Mouse (Mus musculus) monocyte, adult 5-6 weeks (primary cell): ENCODE measurements around the gene Mfsd4b1. TPM values are rescaled to one million over a fixed set of nuclear protein-coding genes. Genes with fewer than 3 reads are reported as not detected.
"Not testable (repeated sequence)": the region's sequence is repeated elsewhere in the genome, so short reads cannot be mapped to it uniquely, and the experiment has no call there.

Experiments used
- ATAC-seq: fragments of 153-309, 156-312 bp; replicated peaks from 2 replicates; pipeline ENCODE4 v1.8.0; 2017; ENCODE audit warnings: mild to moderate bottlenecking; ENCODE audit not compliant: low TSS enrichment, insufficient number of reproducible peaks, severe bottlenecking, poor library complexity, low FRiP score
- total RNA-seq: library from RNA; stranded (forward); fragments of 200-1000, 200-491, 200-594 nt; gene quantifications from 3 replicates; pipeline ENCODE4 v1.2.3, GENCODE M21; 2017

The Mfsd4b1 gene
- total RNA-seq, 1 experiment from 2014 or later, result not detected

DNA sequence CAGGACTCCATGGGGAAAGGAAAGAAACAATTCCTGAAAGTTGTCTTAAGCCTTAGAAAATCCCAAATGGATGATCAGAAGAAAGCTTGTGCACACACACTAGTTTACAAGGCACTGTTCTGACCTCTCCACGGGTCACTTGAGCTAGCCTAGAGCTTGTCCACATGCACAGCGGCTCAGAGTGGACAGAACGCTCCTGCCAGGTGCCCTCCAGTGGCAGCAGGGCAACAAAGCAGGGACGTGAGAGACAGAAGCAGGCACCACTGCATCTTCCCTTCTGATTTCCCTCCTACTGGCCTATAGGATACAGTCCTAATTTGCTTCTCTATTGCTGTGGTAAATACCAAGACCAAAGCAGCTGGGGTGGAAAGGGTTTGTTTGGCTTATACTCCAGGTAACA lies 16.3 kb upstream of the Mfsd4b1 start:
- no peak for ATAC-seq

DNA sequence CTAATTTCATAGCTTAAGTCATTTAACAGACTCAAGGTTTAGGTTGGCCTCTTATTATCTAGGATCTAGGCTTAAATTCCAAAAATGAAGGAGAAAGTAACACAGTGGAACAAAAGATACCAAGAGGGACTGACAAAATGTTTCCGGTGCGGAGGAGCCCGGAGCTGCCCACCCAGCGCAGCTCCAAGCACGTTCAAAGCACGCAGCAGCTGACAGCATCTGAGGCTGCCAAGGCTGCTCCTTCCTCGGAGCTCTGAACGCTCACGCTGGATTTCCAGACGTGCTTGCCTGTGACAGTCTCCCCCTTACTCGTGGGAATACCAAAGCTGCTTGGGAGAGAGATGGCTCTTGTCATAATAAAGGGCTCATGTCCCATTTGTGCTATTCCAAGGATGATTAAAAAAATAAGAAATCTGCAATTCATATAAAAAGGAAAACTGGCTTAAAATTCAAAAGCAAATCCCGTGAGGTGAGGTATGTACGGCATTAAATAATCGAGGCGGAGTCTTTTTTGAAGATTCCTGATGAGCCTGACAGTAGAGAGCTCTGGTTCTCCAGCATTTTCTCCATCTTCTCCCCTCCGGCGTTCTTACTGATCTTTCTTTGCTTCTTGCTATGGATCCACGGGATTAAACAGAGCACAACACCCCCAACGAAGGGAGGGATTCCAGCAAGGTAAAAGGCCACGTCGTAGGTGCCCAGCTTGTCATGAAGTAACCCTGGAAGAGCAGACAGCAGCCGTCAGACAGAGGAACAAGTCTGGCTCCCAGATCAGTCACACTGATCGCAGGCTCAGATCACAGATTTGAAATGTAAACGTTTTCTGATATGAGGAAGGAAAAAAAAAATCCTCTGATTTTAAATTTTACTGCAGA lies 11.9 kb upstream of the Mfsd4b1 start:
- ATAC-seq, result no peak

DNA sequence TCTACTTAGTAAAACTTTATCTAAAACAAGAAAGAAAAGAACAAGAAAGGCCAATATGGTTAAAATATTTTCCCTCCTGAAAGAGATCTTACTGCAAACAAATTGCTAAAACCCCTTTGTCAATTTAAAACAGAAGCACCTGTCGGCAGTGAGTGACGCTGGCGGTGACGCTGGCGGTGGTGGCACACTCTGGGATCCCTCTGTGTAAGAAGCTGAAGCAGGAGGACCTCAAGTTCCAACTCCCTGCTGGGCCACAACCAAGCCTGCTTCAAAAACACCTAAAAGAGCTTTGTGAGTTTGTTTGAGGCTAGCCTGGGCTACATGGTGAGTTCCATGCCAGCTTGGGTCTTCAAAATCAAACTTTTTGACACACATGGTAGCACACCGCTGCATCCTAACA lies 9.9 kb upstream of the Mfsd4b1 start:
- ATAC-seq, result no peak

DNA sequence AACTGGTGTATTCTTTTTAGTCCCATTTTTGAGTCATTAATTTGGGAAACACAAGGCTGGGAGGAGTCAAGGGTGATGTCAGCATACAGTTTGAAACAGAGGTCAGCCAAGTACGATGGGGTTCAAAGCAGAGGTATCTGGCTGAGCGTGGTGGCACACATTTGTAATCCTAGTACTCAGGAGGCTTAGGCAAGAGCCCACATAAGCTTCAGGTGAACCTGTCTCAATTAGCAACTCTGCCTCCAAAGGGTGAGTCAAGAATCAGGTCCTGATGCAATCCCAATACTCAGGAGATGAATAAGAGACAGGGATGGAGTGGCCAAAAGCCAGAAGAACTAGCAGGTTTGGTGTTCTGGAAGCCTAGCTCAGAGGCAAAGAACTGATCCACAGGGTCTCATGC lies 7.8 kb upstream of the Mfsd4b1 start:
- no peak for ATAC-seq

DNA sequence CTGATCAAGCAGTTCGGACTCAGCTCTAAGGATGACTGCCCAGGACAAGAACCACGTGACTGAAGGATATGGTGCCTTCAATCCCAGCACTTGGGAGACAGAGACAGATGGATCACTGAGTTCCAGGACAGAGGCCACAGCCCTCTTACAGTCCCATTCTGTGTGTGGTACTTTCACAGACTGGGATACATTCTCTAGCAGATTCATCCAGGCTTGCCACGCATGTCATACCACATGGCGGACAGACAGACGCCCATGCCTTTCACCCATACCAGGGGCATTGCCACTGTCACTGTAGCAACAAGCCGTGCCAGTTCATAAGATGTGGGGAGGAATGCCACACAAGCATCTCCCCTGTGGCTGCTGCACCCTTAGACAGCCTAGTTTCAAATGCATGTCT lies 5.6 kb upstream of the Mfsd4b1 start:
- no peak for ATAC-seq

DNA sequence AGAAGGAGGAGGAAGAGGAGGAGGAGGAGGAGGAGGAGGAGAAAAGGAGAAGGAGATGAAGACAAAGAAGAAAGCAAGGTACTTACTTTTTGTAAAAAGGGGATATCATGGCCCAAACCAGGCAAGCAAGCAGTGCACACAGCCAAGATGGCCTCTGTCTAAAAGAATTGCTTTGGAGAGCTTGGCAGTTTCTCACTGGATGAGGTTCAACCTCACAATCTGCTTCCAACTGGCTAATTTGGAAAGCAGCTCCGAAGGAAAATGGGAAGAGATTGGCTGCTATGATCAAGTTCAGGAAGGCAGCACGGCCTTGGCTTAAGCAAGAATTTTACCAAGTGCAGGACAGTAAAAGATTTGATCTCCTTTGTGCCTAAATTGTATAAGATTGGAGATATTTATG lies 4.5 kb upstream of the Mfsd4b1 start:
- ATAC-seq, result no peak

DNA sequence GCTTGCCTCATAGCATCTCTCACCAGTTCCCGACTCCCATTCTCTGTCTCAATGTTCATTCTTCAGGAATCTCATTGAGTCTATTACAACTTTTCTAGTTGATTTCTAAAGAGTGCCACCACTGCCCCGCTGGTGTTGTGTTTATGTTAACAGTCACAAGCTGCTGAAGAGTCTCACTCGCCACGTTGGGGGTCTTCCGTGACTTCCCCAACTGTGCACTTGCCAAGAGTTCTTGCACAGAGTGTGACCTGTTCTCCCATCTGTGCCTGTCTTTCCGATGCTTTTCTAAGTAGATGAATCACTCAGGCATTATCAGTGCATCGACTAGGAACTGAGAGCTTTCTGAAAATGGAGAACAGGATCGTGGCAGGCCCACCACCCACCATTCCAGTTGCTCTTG lies 3.0 kb upstream of the Mfsd4b1 start:
- no peak for ATAC-seq

DNA sequence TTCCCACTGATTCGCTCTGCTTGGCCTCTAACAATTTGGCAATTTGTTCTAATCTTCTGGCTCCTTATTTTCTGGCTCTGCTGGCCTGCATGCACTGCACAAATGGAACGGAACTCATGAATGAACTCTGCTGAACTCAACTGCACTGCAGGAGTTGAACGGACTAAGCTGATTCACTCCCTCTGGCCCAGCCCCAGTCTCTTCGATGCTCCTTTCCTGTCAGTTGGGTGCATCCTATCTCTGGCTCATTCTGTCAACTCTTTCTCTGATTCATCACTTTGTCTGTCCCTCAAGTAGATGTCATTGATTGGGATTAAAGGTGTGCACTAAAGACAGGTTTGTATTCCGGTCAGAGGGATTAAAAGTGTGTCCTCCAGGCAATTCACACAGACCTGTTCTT lies 1.5 kb upstream of the Mfsd4b1 start:
- no peak for ATAC-seq

DNA sequence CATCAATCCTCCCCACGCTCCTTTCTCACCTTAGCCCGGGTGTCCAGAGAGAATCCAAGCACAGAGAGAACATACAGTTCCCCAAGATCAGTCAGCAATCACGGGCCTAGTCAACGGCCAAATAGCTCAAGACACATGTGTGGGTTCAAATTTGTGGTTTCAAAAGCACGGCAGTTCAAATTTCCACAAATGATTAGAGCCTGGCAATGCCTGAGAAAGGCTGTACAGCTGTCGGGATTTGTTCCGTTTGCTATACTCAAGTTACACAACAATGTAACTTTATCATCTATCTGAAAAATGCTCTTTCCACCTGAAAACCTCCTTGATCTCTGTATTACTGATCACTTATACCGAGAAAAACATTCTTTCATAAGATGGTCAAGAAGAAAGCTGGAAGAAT lies 492 bp upstream of the Mfsd4b1 start:
- ATAC-seq, result no peak

DNA sequence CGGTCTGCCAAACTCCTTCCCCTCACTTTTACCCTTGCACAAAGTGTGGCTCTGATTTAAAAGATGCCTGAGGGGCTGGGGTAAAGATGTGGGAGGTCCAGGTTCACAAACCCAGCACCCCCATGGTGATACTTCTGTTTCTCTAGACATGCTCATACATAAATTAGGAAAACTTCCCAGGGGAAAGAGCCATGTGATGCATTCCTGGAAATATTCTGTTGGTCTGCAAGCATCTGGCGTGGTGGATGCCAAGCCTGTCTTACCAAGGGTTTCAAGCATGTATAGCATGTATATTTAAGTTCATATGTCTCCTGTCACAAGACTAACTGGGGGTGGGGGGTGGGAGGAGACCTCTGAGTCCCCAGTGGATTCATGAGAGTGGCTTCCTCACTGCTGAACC lies 4.7 kb downstream of the Mfsd4b1 start:
- no peak for ATAC-seq

DNA sequence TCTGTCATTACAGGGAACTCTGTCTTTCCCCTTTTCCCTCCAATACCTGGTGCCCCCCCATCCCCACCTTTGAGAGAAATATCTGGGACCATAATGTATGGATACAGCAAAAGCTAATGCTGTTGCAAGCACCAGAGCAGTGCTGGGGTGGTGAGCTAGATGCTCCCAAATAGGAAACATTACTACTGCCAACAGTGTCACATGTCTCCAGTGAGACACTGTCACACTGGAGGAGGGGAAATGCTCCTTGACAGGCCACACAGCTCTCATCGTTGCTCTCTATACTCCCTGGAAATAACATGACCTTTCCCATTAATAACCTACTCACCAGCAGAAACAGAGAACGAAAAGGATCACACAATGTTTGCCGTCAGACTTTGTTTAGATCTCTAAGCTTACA lies 5.6 kb downstream of the Mfsd4b1 start:
- ATAC-seq, result no peak

DNA sequence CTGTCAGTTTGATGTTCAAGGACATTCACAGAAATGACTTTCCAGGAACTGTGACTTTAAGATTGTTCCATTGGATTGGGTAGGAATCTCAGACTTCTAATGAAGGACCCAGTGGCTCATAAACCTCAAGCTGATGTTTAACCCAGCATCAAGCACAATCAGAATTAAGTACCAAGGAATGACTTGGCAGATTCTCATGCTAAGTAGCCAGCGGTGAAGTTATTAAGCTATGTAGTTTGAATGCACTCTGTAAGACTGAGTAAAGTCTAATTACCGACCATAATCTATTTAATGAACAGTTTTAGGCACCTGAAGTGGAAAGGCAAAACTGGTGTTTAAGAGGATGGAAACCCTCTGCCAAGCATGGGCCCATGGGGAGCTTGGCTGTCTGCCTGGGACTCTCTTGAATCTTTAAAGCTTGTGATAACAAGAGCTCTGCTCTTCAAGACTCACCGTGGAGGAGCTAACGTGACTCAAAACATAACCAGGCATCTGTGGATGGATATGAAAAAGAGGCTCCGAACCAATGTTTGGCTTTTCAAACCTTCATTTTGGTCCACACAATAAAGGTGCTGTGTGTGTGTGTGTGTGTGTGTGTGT lies 6.7 kb downstream of the Mfsd4b1 start:
- ATAC-seq, result no peak

DNA sequence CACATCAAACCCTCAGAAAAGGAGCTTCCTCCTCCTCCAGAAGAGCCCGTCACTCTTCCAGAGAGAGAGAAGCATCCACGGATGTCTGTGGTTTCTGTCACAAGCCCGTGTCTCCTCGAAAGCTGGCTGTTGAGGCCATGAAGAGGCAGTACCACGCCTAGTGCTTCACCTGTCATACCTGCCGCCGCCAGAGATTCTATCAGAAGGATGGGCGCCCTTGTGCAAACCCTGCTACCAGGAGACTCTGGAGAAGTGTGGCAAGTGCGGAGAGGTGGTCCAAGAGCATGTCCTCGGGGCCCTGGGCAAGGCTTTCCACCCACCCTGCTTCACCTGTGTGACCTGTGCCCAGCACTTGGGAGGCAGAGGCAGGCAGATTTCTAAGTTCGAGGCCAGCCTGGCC lies 15.5 kb downstream of the Mfsd4b1 start:
- ATAC-seq, result no peak

DNA sequence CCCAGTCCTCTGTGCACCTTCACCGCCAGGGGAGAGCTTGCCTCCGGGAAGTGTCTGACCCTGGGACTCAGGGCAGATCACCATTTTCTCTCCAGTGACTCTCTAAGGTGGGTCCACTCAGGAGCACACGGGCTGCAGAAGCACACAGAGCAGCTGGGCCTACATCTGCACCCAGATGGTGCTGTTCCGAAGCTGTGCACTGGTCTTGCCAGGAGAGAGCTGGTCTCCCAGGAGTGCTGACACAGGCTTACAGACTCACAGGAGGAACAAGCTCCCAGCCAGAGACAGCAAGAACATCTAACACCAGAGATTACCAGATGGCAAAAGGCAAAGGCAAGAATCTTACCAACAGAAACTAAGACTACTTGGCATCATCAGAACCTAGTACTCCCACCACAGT lies 16.2 kb downstream of the Mfsd4b1 start:
- ATAC-seq, result not testable (repeated sequence)

DNA sequence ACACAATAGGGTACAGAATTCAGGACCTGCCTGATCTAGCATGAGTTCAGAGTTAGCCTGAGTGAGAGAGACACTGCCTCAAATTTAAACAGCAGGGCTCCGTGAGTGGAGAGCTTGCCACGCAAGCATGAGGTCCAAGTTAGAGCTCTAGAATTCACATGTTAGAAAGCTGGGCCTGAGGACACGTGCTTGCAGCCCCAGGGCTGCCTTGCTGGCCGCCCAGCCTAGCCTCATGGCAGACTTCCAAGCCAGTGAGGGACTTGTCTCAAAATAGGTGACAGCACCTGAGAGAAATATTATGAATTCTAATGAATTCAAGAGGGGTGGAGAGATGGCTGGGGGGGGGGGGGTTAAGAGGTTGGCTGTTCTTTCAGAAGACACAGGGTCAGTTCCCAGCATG lies 17.1 kb downstream of the Mfsd4b1 start:
- ATAC-seq, result no peak

DNA sequence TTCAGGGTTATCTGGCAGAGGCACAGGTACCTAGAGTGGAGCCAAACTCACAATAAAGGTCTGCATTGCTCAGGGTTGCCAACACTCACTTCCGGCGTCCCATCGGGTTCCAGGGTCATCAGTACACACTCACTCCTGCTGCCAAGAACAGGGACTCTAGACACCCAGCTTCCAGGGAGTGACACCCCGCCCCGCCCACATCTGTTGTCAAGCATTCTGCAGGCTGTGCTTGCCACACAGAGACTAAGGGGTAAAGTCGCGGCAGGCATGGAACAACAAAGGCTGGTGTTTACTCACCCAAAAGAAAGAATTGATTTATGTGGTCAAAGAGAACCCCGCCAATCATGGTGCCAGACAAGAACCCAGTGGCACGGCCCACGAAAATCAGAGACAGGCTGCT lies 18.1 kb downstream of the Mfsd4b1 start:
- no peak for ATAC-seq

DNA sequence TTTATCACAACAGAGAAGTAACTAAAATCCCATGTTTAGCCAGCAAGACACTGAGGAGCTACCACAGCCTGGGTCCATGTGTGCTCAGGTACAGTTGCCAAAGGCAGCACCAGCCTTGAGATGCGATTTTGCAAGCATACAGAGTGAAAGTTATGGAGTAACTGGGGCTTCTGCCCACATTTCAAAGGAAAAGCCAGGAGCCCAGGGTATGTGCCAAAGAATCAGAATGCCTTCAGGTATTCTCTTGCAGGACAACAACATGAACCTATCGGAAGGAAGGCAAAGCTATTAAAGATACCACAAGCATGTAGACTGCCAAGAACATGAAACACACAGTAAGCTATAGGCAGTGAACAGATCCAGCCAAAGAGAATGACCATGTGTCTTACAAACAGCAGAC lies 24.3 kb downstream of the Mfsd4b1 start:
- ATAC-seq, result no peak

DNA sequence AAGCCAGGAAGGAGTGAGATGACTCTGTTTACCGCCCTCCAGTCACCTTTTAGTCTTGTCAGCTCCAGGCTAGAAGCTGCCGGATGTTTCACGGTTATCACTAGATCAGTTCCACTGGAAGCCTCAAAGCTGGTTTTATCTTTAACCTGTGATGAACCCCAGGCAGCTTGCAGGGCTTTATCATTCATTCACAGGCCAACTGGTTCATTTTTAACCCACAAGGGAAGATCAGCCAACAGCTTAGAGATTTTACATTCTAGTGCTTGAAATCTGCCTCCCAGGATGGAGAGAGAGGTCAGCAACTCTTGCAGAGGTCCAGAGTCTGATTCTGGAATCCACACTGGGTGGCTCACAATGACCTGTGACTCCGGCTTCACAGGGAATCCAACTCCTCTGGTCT lies 33.9 kb downstream of the Mfsd4b1 start:
- no peak for ATAC-seq

DNA sequence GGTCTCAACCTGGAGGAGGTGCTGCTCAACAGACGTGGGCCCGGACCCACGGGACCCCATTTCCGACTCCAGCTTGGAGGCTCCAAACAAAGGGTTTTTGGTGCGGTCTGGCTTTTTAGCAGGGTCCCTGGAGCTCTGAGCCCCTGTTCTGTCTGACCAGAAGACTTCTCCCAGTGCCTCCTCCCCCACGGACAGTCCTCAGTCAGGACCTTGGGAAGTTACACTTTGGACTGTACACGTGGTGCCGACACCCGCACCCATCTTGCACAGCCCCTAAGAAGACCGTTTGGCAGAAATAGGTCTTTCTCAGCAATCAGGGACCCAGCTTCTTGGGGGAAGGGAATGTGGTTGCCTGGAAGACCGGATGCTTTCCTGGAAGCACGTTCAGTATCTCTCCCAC lies 38.6 kb downstream of the Mfsd4b1 start, which contains the start of gene Mfsd4b5:
Mfsd4b5 (minus strand) TSS at position 181 of the 400 bp plus-strand sequence.
- ATAC-seq, result no peak

DNA sequence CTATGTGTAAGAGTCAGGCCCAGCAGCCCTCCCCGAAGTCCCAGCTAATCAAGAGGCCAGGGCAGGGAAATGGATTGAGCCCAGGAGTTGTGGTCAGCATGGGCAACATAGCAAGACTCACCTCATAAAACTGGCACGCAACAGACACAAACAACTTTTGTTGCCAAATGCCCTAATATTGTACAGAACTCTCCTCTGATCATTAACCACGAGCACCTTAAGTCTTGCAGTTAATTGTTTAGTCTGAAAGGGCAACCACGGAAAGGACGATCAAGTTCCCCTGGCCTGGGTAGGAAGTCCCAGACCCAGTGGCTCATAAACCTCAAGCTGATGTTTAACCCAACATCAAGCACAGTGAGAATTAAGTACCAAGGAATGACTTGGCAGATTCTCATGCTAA lies 42.5 kb downstream of the Mfsd4b1 start:
- no peak for ATAC-seq
